Mouse (Mus musculus) G1E (cell line): ENCODE results near the gene Pds5a. TPM values are rescaled to one million over a fixed set of nuclear protein-coding genes. Genes with fewer than 3 reads are reported as not detected.
"Not testable (repeated sequence)": the region's sequence is repeated elsewhere in the genome, so short reads cannot be mapped to it uniquely, and the experiment has no call there.

Source experiments
- ATAC-seq: 2 replicates; pipeline ENCODE4 v1.8.0; 2016; ENCODE audit warnings: mild to moderate bottlenecking; ENCODE audit not compliant: insufficient number of reproducible peaks, poor library complexity, low FRiP score, severe bottlenecking; ENCODE audit errors: extremely low read depth
- DNase-seq: peaks from one replicate; pipeline ENCODE4 v3.0.0; 2012; ENCODE audit warnings: low spot score
- H3K27me3 ChIP-seq: 2 replicates; pipeline ENCODE4 v1.6.1; 2012; ENCODE audit warnings: mild to moderate bottlenecking, low read length, inconsistent platforms; ENCODE audit not compliant: insufficient read depth
- H3K36me3 ChIP-seq: replicated peaks from 2 replicates; pipeline ENCODE3; 2012; ENCODE audit warnings: mild to moderate bottlenecking, inconsistent platforms
- H3K4me1 ChIP-seq: 2 replicates; pipeline ENCODE4 v1.6.1; 2012; ENCODE audit warnings: low read depth, low read length, inconsistent platforms, mixed read lengths; ENCODE audit not compliant: insufficient read depth
- H3K4me3 ChIP-seq: 2 replicates; pipeline ENCODE4 v1.5.1; 2012; ENCODE audit warnings: low read depth, mild to moderate bottlenecking, inconsistent platforms, low read length, moderate library complexity, mixed read lengths
- H3K9me3 ChIP-seq: replicated peaks from 2 replicates; pipeline ENCODE4 v1.6.1; 2012; ENCODE audit warnings: inconsistent platforms
- CTCF ChIP-seq: IDR thresholded peaks from 2 replicates; pipeline ENCODE4 v1.5.1; 2012; ENCODE audit warnings: low read depth, low read length, inconsistent platforms, mixed read lengths
- GATA1 ChIP-seq: IDR thresholded peaks from 2 replicates; pipeline ENCODE4 v1.6.1; 2012; ENCODE audit warnings: borderline replicate concordance, low read length, inconsistent platforms, mixed read lengths
- GATA2 ChIP-seq: IDR thresholded peaks from 2 replicates; pipeline ENCODE4 v1.6.1; 2012; ENCODE audit warnings: low read depth, low read length, inconsistent platforms, borderline replicate concordance
- POLR2AphosphoS5 ChIP-seq: IDR thresholded peaks from 2 replicates; pipeline ENCODE4 v1.6.1; 2012; ENCODE audit warnings: low read depth, low read length, inconsistent platforms; ENCODE audit not compliant: insufficient replicate concordance
- TAL1 ChIP-seq: conservative IDR thresholded peaks from 2 replicates; pipeline ENCODE4 v1.6.1; 2012; ENCODE audit warnings: low read depth, low read length, inconsistent platforms, mixed read lengths
- polyA plus RNA-seq: library from polyadenylated mRNA; stranded (reverse); fragments of >175 nt; gene quantifications from 2 replicates; pipeline ENCODE4 v1.2.3, GENCODE M21; 2012
- total RNA-seq, 2 experiments: library from RNA; stranded (forward) in 1 of 2; stranded (reverse) in 1 of 2; fragments of 200-1000 nt in 1 of 2; fragments of >200 nt in 1 of 2; fragmentation: Nextera tagmentation in 1 of 2; gene quantifications; 2 replicates each; pipeline ENCODE4 v1.2.3; 2014 to 2017

Gene Pds5a
- total and polyA plus RNA-seq, 3 experiments: 22.9 to 441 (median 434) TPM

DNA sequence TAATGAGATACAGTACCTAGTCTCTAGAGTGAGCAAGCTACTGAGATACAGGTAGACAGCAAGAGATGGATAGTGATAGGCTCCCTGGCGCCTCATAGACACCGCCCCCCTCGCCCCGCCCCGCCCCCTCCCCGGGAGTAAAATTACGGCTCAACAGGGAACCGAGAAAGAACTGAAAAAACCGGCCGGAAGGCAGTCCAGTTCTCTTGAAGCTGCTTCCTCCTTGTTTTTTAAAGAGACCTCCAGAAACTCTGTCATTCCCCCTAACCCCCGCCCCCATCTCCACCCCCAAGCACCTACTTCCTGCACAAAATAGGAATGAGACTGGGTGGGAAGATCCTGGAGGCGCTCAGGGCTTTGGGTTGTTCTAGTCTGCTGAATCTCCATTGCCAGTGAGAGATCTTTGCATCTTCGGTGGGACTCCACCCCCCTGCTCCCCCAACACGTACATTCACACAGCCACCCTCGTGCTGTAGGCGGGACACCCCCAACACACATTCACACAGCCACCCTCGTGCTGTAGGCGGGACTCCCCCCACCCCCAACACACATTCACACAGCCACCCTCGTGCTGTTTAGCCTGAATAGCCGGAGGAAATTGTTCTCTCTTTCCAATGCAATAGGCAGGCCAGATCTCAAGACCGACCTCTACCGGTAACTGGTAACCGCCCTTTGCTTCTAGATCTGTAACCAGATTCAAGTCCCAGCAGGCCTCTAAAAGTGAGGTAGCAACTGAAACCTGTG, 26.4 kb upstream of the Pds5a start:
- no peak for TF ChIP-seq GATA1
- no peak for TF ChIP-seq POLR2AphosphoS5
- no peak for TF ChIP-seq GATA2
- no peak for TF ChIP-seq TAL1
- TF ChIP-seq CTCF: no peak
- H3K4me3 ChIP-seq: peak overlapping the region; percentile 63
- peaks cover 4% of the 10 kb centered on the region for H3K9me3 ChIP-seq
- H3K36me3 ChIP-seq: peaks cover 17% of the 10 kb centered on the region
- H3K4me1 ChIP-seq: peaks cover 54% of the 10 kb centered on the region
- H3K27me3 ChIP-seq: no peaks in the 10 kb centered on the region
- ATAC-seq: peak; percentile 87
- DNase-seq: peak; percentile 55

DNA sequence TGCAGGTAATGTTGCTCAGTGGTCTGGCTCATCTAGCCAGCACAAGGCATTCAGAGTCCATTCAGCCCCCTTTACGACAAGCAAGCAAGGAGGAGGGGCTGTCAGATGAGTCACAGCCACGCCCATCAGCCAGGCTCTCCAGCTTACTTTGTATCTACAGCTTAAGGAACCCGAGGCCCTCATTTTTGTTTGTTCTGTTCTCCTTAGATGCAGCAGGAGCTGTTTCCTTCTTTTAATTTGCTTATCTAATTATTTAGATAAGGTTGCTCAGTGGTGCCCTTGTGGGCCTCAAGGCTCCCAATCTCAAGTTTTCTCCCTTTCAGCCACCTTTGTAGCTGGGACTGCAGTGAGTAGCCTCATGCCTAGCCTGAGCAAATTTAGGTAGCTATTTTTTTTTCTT, 20.3 kb upstream of the Pds5a start:
- peak; percentile 73 for ATAC-seq

DNA sequence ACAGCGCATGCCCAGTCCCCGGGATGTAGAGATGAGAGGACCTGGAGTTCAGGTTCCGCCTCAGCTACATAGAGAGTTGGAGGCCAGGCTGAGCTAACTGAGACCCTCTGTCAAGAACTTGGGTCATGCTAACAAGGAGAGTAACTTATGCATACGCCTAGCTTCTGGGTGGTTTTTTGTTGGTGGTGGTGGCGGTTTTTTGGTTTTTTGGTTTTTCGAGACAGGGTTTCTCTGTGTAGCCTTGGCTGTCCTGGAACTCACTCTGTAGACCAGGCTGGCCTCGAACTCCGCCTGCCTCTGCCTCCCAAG, 19.8 kb upstream of the Pds5a start:
- not testable (repeated sequence) for H3K9me3 ChIP-seq, ATAC-seq, DNase-seq, H3K27me3 ChIP-seq, H3K4me3 ChIP-seq
- H3K4me1 ChIP-seq: peaks cover 20% of the 10 kb centered on the region
- H3K36me3 ChIP-seq: peaks cover 16% of the 10 kb centered on the region

More for the DNA sequence above, 20.3 kb upstream of the Pds5a start:
- DNase-seq: peak; percentile 24
- no peak for TF ChIP-seq POLR2AphosphoS5
- no peak for TF ChIP-seq GATA2
- TF ChIP-seq TAL1: no peak
- TF ChIP-seq CTCF: no peak
- TF ChIP-seq GATA1: no peak
- Histone ChIP-seq H3K4me3 (no peak overlapping the region), H3K4me1 (peaks cover 24% of the 10 kb centered on the region), H3K36me3 (peaks cover 16% of the 10 kb centered on the region), H3K27me3 (no peaks in the 10 kb centered on the region), H3K9me3 (peaks cover 4% of the 10 kb centered on the region)

DNA sequence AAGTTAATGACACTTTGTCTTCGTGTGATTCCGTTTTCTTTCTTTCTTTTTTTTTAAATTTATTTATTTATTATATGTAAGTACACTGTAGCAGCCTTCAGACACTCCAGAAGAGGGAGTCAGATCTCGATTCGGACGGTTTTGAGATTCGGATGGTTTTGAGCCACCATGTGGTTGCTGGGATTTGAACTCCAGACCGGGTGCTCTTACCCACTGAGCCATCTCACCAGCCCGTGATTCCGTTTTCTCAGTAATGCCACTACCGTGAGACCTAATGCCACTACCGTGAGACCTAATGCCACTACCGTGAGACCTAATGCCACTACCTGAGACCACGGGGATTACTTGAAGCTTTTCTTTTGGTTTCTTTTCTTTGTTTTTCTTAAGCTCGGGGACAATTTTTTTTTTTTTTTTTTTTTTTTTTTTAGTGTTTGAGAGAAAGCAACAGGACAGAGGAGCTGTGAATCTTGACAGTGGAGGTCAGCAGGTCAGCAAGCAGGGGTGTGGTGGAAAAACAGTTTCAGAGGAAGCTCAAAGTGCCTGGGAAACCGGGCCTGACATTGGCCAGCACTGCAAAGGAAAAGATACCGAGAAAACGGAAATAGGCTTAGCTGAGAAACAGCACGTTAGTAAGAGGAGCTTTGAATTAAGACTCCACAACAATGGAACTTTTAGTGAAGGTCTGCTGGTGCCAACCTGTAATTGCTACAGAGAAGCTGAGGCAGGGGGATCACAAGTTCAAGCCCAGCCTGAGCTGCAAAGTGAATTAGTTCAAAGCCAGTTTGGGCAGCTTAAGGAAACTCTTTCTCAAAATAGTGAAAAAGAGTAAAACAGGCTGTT, 19.2 kb upstream of the Pds5a start:
- DNase-seq: no peak
- Histone ChIP-seq H3K4me1 (peaks cover 16% of the 10 kb centered on the region), H3K27me3 (no peaks in the 10 kb centered on the region), H3K36me3 (peaks cover 12% of the 10 kb centered on the region), H3K4me3 (no peak overlapping the region), H3K9me3 (peaks cover 4% of the 10 kb centered on the region)
- no peak for ATAC-seq
- TF ChIP-seq TAL1: no peak
- TF ChIP-seq GATA2: no peak
- no peak for TF ChIP-seq CTCF
- no peak for TF ChIP-seq GATA1
- no peak for TF ChIP-seq POLR2AphosphoS5

DNA sequence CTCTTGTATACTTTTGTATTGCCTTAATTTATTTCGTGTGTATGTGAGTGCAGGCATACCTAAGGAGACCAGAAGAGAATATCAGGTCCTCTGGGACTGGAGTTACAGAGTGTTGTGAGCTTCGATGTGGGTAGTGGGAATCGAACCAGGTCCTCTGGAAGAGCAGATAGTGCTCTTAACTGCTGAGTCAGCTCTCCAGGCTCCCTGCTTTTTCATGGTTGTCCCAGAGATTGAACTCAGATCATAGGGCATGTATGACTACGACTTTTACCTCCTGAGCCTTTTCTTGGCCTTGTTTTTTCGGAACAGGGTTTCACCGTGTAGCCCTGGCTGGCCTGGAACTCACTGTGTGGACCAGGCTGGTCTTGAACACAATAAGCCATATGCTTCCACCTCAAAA, 17.0 kb upstream of the Pds5a start:
- H3K4me1 ChIP-seq: peaks cover 19% of the 10 kb centered on the region
- ATAC-seq (no peak), DNase-seq (no peak)
- no peaks in the 10 kb centered on the region for H3K27me3 ChIP-seq
- H3K9me3 ChIP-seq: no peaks in the 10 kb centered on the region; the same call in 1 of the 2 replicates
- H3K36me3 ChIP-seq: peaks cover 1% of the 10 kb centered on the region
- no peak overlapping the region for H3K4me3 ChIP-seq
- TF ChIP-seq POLR2AphosphoS5: no peak
- TF ChIP-seq TAL1: no peak
- no peak for TF ChIP-seq GATA2
- no peak for TF ChIP-seq GATA1
- TF ChIP-seq CTCF: no peak

DNA sequence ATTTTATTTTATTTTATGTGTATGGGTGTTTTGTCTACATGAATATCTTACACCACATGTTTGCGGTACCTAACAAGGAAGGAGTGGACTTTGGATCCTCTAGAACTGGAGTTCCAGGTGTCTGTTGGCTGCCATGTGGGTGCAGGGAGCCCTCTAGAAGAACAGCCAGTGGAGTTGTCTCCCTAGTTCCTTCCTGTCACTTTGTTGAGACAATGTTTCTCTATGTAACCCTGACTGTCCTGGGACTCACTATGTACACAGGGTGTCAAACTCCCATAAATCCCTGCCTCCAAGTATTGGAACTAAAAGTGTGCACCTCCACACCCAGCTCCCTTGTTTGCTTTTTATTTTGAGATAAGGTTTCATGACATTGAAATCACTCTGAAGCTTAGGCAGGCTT, 13.4 kb upstream of the Pds5a start:
- Histone ChIP-seq H3K4me3 (no peak overlapping the region), H3K4me1 (peaks cover 12% of the 10 kb centered on the region), H3K36me3 (no peaks in the 10 kb centered on the region), H3K27me3 (no peaks in the 10 kb centered on the region), H3K9me3 (no peaks in the 10 kb centered on the region)
- no peak for DNase-seq
- no peak for ATAC-seq
- TF ChIP-seq CTCF (no peak), POLR2AphosphoS5 (no peak), TAL1 (no peak), GATA1 (no peak), GATA2 (no peak)
